Mouse (Mus musculus): ENCODE results near the gene Micu2.

DNA sequence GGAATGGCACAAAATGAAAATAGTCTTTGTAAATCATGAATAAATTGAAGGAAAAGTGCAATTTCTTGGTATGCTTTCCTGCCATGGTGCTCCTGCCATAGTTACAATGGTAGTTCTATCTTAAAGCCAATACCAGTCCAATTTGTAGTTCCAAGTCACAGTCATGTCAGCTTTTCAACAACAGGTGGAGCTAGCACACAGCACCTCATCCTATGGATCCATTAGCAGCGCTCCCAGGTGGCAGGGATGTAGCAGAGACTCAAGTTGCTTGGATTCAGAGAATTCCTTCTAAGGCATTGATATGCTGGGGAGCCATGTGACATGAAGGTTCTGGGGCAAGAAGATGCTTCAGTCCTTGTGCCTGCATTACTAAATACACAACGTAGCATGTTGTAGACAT lies 19.8 kb upstream of the Micu2 start:
- no peak for TF ChIP-seq CTCF (IDR thresholded peaks at IDR 0.05; ENCODE audit: borderline replicate concordance, control insufficient read depth, extremely low read depth, insufficient read depth, low read length, poor library complexity)
- no peak for TF ChIP-seq POLR2A (IDR thresholded peaks at IDR 0.05; ENCODE audit: control insufficient read depth, extremely low read depth, insufficient read depth, low read length, poor library complexity)

Data from thymus, adult 2 months (tissue).